Comparison of ENCODE assay signal across 16 mouse cellular contexts in genomic region chr10:111702435-111702834, GRCm38 (mm10).
"Had no signal": no experiment of that assay in that cellular context is flagged by ENCODE, and none has a peak within 500 bp of the region (broad histone marks: within the 10 kb centered on the region; RNA-seq: fewer than 3 reads in every experiment).

No protein-coding gene starts in this region.

- DNase-seq: retina, postnatal 1 day; right cerebral cortex, adult 18-20 months; right cerebral cortex, postnatal 14 days; right cerebral cortex, postnatal 25 days; right cerebral cortex, postnatal 4 days; spleen, adult 18-20 months; thymus, adult 18-20 months; thymus, adult 2 months; thymus, postnatal 14 days; thymus, postnatal 25 days; thymus, postnatal 36 days; thymus, postnatal 4 days had no signal

- H3K27ac ChIP-seq: neural tube, embryonic 13.5 days; neural tube, embryonic 15.5 days; stomach, embryonic 15.5 days; stomach, postnatal 0 days had no signal

- H3K4me1 ChIP-seq: stomach, embryonic 15.5 days had no signal

- H3K4me3 ChIP-seq: neural tube, embryonic 13.5 days; neural tube, embryonic 15.5 days; stomach, embryonic 15.5 days had no signal

- H3K27me3 ChIP-seq: neural tube, embryonic 13.5 days; neural tube, embryonic 15.5 days; stomach, embryonic 15.5 days had no signal

- H3K4me2 ChIP-seq: neural tube, embryonic 13.5 days; neural tube, embryonic 15.5 days; stomach, embryonic 15.5 days had no signal

- H3K9ac ChIP-seq: neural tube, embryonic 13.5 days; neural tube, embryonic 15.5 days; stomach, embryonic 15.5 days had no signal

- H3K36me3 ChIP-seq: neural tube, embryonic 13.5 days; neural tube, embryonic 15.5 days; stomach, embryonic 15.5 days had no signal
